Mouse (Mus musculus) spleen, adult 2 months (tissue): Measurements from ENCODE around the gene Lrrc73.

ENCODE experiments used
- CTCF ChIP-seq: fragments of 200-500 bp; IDR thresholded peaks from 2 replicates; pipeline ENCODE4 v1.5.1; 2011; ENCODE audit warnings: mild to moderate bottlenecking, inconsistent platforms; ENCODE audit not compliant: insufficient read depth, insufficient read length, insufficient replicate concordance; ENCODE audit errors: extremely low read depth
- POLR2A ChIP-seq: fragments of 200-500 bp; IDR thresholded peaks from 2 replicates; pipeline ENCODE4 v1.6.1; 2011; ENCODE audit warnings: low read depth, low read length, inconsistent platforms

- TF ChIP-seq CTCF: no peak
- no peak for TF ChIP-seq POLR2A
Observed at GRCm38 (mm10) chr17:46272058-46272457, 18.7 kb downstream of the Lrrc73 start.
